Mouse (Mus musculus) frontal cortex, postnatal 25 days (tissue): Measurements from ENCODE around the gene Scamp2.

Source experiments
- DNase-seq, 2 experiments: peaks; one replicate each; pipeline ENCODE4 v3.0.0; 2022; ENCODE audit warnings: low spot score in 2 of 2

Gene Scamp2

GRCm38 (mm10) chr9:57627892-57628291 lies 67.1 kb downstream of the Scamp2 start:
- DNase-seq, result no peak

- DNase-seq, result no peak
These were observed 68.0 kb downstream of the Scamp2 start for GRCm38 (mm10) chr9:57628717-57629116.

DNA sequence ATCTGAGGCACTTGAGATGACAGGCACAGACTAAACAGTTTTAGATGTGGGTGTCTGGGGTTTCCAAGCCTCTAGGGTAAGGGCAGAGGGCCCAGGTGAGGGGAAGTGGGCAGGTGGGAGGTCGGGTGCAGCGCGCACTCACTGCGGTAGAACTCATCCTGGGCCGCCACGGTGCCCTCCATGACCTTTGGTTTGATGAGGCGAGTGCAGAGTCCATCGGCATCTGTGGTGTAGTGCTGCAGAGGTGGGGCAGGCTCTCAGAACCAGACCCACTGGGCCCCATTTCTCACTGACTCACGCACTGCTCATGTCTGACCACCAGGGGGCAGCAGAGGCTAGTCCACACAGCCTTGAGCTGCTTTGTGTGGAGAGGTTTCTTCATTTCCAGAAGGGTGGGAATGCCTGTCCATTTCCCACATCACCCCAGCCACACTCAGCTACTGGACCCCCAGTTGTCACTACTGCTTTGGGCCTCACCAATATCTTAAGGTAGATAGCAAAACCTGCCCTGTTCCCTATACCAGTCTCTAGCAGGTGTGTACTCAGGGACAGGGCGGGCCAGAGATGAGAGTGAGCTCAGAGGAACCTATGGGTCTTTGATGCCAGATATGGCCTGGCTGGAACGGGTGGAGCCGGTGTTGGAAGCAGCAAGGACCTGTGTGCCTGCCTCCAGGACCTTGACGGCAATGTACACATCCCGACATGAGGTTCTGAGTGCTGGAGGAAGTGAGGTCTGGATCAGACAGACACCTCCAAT lies 68.6 kb downstream of the Scamp2 start:
- peak; percentile 56 to 68 for DNase-seq

DNA sequence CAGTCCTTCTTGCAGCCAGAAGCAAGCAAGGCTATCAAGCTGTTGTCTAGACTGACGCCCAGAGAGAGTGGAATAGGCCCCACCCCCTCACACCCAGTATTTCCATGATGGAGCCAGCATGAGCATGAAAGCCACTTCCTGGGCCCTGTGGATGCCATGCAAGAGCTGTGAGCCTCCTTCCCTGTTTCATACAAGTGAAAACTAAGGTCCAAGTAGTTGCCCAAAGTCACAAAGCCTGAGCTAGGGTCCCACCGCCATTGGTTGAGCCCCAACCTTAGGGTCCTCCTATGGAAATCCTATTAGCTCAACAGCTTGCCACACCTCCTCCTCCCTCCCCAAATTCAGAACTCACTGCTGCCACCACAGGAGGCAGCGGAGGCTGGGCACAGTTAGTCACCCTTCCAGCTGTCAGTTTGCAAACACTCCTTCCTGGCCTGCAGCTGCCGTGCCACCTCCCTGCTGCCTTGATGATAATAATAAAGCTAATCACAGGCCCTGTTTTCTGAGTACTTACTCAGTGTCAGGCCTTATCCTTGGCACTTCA lies 72.8 kb downstream of the Scamp2 start:
- DNase-seq, result peak in 1 of 2 experiments; percentile 32

GRCm38 (mm10) chr9:57637272-57637671 lies 76.5 kb downstream of the Scamp2 start:
- no peak for DNase-seq

DNA sequence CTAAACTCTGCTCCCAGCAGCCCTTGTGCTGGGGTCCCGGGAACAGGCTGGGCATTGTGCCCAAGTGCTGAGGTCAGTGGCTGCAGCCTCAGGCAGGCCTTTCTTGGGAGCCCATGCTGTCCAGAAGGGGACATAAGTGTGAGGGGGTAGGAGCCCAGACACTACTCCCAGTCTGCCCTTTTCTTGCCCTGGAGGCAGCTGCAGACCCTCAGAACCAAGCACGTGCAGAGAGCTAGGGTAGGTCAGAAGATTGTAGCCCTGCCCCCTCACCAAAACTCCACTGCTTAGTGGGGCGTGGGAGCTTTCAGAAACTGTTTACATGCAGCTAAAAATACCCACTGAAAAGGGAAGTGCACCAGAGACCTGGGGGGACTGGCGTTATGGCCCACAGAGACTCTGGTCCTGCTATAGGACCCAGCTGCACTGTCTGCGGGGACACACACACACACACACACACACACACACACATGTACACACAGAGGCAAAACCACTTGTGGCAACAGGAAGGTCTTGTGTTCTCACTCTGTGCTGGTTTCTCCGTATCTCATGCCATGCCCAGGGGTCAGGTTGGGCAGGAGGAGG lies 77.1 kb downstream of the Scamp2 start:
- no peak for DNase-seq
